Mouse (Mus musculus): ENCODE measurements at regions not wholly inside any gene's neighbourhood (a gene's known extent, or its start where the extent isn't known, plus 50 kb on each side); places are given as distances from the start of the nearest gene placed in this dataset.

DNA sequence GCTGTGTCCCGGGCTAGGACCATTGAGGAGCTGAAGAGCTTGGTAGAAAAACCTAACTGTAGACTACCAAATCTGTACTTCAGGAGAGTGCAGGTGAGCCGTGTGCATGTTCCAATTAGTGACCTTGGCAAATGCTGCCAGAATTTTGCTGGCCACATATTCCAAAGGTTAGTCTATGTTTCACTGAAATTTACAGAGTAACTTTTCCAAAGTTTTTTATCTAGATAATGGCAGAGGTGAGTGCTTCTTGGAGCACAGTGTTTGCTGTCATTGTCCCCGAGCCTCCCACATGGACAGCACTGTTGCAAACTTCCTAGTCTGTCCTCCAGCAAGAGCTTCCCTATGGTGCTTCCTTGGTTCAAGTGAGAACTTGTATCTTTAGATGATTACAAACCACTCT, 232.5 kb downstream of the Foxa2 start:
- no peak for DNase-seq (ENCODE audit: low spot score in 2 of 2)

DNA sequence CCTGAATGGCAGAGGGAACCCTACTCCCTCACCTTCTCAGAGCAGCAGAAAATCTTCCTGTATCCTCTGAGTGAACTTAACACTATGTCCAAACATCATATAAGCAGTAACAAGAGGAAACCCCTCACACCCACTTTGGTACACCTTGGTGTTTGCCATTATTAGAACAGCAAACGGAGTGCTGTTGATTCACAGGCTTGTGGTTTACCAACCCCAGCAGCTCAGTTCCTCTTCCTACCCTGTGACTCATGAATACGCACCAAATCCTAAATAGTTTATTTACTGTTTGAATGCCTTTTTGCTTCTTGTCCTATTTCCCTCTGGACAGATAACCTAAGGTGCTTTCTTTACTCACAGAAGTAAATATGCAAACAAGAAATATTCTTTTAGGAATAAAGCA, 233.3 kb downstream of the Foxa2 start:
- DNase-seq (ENCODE audit: low spot score in 2 of 2), result no peak

DNA sequence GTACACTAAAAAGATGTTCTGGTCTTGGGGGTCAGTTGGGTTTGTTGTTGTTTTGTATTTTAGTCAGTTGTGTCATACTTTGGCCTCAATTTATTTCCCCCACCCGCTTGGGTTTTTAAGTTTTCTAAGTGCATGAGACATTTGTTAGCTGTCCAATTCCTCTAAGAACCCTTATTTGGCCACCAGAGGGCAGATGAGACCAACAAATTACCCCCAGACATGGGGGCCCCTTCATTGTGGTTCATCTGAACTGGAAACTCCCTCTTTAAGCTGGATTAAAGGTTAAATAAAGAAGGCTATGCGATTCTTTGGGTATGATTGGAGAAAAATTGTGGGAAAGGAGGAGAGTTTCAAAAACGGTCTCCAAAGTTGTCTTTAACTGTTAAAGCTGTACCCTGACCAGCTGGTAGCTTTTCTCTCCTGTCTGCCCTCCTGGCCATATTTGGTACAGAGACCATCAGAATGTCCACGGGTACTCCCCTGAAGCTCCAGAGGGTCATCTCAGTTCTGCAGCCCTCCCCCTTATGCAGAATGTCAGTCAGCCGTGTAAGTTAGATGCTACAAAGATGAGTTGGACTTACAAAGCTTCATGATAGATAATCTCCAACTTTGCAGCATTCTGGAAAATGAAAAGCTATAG, 238.6 kb downstream of the Foxa2 start:
- no peak for DNase-seq (ENCODE audit: low spot score in 2 of 2)

DNA sequence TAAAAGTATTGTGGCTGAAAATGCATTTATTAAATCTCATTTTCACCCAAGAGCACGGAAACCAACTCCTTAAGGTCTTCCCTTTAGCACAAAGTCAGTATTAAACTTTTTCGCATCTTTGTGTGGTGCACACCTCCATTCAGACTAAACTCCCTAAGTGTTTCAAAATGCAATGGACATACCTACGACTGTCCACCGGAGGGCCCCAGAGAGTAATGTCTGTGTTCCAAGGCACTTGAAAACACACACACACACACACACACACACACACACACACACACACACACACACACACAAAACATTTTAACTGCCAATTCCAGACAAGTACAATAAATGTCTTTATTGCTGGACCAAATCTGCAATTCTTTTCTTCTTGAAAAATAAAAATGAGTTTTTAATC, 243.7 kb downstream of the Foxa2 start:
- no peak for DNase-seq (ENCODE audit: low spot score in 2 of 2)

DNA sequence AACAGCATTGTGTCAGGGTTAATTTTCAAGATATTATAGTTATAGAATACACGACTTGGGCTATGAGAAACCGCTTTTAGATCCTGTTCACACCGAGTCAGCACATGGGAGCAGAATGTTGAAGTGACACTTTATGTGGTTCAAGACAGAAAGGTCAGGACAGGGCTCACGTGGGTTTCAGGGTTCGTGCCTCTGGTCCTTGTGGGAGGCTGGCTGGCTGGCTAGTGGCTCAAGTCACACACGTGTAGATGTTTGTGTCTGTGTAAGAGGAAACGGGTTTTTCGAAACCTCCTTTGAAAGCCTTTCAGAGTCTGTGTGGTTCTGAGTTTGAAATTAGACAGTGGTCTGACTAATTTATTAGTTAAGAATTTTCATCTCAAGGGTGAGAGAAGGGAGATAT, 255.3 kb downstream of the Foxa2 start:
- DNase-seq (ENCODE audit: low spot score in 2 of 2), result no peak

DNA sequence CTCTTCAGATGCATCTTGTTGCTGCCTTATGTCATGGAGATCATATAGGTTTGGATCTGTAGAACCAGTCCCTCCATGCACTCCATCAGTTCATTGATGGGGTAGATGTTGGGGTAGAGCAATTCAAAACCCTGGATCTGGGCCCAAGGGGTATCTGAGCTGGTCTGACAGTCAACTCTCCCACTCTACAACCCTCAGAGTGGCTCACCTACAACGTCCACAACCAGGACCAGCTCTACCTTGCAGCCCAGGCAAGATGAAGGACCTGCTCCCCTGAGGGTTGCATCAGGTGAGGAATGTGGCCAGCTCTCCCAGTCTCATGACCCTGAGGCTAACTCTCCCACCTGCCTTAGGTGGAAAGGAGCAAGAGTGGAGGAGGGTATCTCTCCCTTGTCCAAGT, 256.9 kb downstream of the Foxa2 start:
- DNase-seq (ENCODE audit: low spot score in 2 of 2), result no peak

DNA sequence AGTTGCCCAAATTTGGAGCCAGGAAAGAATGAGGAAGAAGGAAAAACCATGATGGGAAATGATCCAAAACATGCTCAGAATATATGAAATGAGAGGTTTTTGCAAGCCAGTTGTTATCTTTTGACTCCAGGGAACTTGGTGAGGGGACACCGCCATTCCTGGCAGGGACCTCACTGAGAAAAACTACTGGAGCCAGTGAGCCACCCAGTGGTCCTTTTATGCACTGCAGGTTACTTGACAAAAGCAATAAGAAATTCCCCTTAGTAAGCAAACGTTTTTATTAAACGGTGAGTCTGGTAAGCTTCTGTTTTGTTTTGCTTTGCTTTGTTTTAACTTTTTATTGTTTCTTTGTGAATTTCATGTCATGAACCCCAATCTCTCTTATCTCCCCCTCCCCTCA, 257.5 kb downstream of the Foxa2 start:
- DNase-seq (ENCODE audit: low spot score in 2 of 2), result peak; percentile 14 to 27

DNA sequence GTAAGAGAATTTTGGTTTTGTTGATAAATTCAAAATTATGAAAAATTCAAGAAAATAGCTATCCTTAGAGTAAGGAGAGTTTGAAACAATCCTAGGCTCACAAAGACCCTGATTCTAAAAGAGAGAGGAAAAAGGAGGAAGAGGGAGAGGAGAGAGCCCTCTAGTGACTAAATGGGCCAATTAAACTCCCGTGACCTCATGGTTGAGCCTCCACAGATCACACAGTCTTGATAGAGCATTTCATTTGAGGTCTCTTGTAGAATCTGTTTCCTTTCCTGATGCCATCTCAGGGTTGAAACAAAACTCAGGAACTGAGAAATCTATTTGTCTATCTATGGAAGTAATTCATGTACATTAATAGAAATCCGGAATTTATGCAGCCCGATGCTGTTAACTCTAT, 258.8 kb downstream of the Foxa2 start:
- no peak for DNase-seq (ENCODE audit: low spot score in 2 of 2)

DNA sequence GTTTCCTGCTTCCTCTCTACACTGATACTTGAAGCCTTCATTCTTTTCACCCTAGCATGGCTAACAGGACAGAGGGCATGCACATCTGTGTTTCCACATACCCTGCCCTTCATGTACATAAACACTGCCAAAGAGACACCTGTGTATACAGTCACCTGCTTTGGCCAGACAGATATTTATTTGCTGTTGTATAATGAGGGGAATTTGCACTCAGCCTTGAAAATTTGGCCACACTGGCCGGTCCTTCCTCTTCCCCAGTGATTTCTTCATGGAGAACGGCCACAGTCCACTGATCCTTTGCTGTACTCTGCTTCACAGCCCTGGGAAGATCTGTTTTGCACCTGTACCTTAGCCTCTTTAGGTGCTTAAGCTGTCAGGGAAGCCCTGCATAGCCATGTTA, 264.3 kb downstream of the Foxa2 start:
- DNase-seq (ENCODE audit: low spot score in 2 of 2), result no peak

DNA sequence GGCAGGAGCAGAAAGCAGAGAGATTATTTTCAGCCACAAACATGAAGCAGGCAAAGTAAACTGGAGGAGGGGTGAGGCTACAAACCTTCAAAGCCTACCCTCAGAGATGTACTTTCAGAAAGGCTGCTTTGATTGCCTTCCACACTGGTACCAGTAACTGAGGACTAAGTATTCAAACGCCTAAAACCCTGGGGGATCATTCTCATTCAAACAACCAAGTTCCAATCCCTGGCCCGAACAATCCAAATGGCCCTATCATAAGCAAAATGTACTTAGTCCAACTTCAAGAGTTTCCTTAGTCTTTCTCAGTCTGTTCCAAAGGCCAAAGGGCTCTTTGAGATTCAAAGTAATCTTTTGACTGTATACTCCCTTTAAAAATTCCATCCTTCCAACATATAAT, 270.5 kb downstream of the Foxa2 start:
- no peak for DNase-seq (ENCODE audit: low spot score in 2 of 2)

DNA sequence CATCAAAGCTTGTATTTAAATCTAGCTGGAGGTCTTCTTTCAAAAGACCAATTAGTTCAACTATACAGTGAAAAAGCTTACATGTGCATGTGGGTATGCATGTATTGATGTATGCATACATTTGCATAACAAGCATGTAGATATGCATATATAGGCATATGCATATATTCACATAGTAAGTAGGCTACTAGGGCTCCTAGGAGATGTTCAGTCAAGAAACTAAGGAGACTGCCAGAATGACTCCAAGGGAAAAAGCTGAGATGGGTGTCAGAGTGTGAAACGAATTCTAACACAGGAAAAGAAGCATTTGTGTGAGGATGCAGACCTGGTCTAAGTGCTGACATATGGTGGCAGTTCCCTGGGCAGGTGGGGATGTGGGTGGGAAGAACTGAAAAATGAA, 274.2 kb downstream of the Foxa2 start:
- no peak for DNase-seq (ENCODE audit: low spot score in 2 of 2)

DNA sequence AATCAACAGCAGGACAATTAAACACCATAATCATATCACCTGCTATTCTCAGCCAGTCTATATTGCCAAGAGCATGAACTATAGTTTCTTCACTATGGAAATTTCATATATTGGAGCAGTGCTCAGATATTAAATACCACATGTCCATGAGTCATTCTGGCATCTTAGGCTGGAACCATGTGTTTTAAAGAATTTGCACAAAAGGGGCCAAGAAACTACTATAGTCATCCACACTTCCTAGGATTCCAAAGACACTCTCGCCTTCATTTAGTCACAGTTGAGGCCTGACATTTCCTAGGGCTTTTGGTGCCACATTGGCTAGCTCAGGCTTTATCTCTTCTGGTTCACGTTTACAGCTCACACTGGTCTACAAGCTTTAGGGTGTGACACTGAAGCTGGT, 293.7 kb downstream of the Foxa2 start:
- DNase-seq (ENCODE audit: low spot score in 2 of 2), result no peak

DNA sequence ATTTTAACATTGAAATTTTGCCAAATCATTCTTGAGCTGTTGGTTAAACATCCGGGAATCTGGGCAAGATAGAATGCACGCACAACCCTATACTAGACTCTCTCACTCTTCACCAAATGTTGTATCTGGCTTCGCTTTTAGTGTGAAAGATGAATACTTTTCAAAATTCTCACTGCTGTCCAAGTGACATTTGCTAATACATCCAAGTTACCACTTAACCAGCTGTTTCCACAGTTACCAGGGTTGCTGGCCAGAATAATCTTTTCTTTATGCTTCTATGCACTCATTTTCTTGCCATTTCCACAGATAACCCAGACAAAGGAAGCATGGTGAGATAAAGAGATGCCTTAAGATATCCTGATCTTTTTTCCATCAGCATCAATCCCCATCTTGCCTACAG, 294.9 kb downstream of the Foxa2 start:
- DNase-seq (ENCODE audit: low spot score in 2 of 2), result no peak

DNA sequence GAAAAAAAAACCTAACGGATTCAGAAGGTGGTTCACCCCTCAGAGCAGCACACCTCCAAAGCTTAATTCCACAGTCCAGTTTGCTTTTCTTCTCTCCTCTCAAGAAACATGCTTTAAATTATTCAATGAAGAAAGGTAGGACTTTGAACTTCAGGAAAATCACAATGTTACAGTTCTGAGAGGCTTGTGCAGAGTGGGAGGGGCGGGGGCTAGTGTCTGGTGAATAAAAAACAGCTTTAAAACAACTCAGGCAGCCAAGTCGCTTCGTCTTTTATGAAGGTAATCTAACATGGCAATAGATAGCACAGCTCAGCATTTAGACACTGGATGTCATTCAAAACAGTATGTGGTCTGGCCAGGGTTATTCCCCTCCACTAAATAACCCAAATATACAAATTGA, 298.8 kb downstream of the Foxa2 start:
- DNase-seq (ENCODE audit: low spot score in 2 of 2), result no peak

DNA sequence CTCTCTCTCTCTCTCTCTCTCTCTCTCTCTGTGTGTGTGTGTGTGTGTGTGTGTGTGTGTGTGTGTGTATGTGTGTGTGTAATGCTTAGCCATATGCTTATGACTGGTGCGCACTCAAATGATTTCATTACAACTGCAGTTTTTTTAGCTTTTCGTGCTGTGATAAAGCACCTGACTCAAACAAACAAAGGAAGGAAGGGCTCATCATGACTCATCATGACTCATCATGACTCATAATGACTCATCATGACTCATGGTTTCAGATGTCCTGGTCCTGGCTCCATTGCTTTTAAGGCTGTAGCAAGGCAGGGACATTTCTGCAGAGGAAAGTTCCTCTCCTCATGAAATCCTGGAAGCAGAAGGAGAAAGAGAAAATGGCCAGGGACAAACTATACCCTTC, 302.9 kb downstream of the Foxa2 start:
- DNase-seq (ENCODE audit: low spot score in 2 of 2), result no peak

DNA sequence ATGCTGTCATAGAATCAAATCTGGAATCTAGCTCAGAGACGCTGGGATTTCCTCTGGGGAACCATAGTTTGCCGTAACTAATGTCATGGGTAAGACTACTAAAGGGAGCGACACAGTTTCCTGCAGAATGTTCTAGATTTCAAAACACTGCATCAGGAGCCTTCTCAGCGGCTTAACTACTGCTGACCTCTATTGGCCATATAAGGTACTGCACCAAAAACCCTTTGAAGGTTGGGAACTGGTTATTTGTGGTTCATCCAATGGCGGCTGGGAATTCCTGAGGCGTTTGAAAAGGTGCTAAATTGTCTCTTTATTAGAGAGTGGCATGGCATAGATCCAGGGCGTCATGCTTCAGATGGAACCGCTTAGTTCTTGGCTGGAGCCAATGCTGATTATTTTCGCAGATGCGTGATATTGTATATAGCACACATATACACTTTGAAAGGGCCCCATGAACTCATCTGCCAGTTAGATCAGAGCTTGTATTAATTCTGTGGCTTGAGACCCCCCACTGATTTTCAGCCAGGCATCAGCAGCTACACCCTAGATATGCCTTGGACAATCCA, 308.4 kb downstream of the Foxa2 start:
- DNase-seq (ENCODE audit: low spot score in 2 of 2), result no peak

DNA sequence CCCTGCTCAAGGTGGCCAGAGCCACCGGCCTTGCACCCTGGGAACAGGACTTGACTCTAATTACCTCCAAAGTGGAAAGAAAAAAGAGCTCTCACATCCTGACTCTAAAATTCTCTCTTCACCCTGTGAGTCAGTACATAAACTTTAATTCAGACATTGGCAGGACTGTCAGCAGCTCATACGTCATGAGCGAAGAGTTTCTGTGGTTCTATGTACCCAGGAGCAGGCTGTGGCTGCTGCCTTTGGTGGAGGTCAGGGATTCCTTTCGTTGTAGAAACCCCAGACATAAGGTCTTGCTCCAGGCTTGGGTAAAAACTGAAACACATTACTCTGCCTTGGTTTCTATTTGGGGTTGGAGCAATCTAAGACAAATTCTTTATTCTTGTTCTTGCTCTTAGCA, 319.4 kb downstream of the Foxa2 start:
- no peak for DNase-seq (ENCODE audit: low spot score in 2 of 2)

DNA sequence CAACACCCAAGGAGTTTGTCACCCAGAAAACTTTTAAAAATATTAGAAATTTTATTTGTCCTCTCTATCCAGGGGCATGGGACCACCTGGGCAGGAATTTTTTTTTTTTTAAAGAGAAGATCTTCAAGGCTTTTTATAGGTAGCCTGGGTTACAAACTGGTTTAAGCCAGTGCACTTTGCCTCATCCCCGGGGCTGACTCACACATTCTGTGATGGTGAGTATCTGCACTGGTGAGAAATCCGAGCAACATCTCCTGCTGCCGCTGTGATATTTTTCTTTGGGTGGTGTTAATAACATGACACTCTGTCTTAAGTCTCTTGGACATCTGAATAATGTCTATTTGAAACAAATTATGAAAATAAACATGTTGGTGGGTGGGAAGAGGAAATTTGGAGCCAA, 327.8 kb downstream of the Foxa2 start:
- DNase-seq (ENCODE audit: low spot score in 2 of 2), result no peak

DNA sequence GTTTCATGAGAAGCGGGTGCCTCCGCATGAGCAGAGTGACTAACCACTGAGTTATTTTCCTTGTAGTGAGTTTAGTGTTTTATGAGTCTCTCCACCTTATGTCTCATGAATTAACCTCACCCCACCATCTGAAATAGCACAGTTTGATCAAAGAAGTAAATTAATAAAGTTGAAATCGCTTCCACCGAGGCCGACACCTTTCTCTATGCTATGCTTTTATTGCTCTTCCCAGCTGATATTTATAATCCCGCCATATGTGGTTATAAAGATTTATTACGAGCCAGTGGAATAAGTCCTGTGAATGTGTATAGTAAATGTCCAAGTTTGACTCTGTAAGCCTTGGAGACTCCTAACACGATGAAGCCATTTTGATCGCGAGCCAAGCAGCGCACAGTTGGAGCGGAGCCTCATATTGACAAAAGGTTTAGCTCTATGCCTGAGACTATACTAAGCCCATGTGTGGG, 329.3 kb downstream of the Foxa2 start:
- no peak for DNase-seq (ENCODE audit: low spot score in 2 of 2)

DNA sequence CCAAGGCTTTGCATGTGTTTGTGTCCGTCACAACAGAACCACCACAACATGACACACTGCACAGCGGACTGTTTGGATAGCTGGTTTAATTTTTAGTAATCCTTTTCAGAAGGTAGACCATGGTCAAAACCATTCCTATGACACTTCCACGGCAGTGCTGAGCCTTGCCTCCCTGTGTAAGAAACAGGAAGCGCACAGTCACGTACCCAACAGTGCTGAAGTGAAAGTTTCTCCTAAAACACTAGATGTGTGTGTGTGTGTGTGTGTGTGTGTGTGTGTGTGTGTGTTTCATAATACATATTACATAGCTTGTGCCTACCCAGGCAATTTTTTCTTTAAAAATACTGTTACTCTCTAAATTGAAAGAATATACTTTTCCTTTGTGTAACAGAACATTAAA, 331.0 kb downstream of the Foxa2 start:
- DNase-seq (ENCODE audit: low spot score in 2 of 2), result no peak

DNA sequence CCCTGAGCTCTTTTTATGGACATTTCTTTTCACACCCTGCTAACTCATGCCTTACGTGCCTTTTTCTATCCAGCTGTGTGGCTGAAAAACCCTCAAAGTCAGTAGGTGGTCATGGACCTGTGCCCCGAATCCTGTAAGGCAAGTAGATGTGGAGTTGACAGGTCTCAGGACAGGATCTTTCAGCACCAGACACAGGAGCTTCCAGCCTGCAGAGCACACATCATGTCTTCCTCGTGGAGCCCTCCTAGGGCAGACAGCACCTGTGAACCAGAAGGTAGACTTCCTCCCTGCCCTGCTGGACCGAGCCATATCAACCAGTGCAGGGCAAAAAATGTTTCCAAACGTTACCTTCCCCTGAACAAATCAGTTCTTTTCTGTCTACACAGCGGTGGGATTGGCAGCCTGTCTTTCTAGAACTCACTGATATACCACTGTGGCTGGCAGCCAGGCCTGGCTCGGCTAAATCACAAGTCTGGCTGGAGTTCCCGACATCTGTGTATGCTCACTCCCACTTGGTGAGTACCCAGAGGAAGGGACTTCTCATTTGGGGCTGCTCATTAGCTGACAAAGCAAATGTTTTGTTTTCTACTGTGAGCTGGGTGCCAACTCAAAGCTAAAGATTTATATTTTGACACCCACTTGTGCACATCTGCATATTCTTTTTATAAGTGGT, 336.0 kb downstream of the Foxa2 start:
- DNase-seq (ENCODE audit: low spot score in 2 of 2), result no peak

DNA sequence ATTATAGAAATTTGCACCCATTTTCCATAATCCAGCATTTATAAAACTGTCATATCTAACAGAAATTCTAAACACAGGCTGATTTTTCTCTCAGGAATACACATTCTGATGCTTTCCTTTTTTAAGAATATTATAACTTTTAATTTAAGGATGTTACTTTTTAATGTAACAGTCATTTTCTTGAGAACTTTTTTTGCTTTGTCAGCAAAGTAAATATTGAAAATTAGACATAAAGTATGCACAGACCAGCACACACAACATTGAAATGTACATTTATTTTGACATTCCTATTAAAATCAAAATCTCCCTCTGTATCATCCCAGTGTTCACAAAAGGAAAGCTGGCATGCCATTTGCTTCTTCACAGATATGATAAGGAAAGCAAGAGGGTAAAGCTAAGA, 337.0 kb downstream of the Foxa2 start:
- no peak for DNase-seq (ENCODE audit: low spot score in 2 of 2)

DNA sequence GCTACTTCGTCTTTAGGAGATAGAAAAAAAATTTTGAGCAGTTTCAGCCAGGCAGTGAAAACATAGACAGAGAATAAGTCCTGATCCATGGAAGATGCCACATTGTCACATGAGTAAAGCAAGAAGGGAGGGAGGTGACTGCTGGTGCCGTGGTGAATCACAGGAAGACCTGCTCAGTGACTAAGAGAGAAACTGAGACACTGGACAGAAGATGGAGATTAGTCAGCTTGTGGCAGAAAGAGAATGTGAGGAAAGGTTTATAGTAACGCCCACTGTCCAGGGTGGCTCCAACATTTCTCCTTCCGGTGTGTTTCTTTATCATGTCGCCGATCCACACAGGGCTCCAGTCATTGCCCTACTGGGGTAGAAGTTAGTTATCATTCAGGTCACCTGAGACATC, 339.6 kb downstream of the Foxa2 start:
- no peak for DNase-seq (ENCODE audit: low spot score in 2 of 2)
